Mouse (Mus musculus): ENCODE measurements at regions not wholly inside any gene's neighbourhood (a gene's known extent, or its start where the extent isn't known, plus 50 kb on each side); places are given as distances from the start of the nearest gene placed in this dataset.

DNA sequence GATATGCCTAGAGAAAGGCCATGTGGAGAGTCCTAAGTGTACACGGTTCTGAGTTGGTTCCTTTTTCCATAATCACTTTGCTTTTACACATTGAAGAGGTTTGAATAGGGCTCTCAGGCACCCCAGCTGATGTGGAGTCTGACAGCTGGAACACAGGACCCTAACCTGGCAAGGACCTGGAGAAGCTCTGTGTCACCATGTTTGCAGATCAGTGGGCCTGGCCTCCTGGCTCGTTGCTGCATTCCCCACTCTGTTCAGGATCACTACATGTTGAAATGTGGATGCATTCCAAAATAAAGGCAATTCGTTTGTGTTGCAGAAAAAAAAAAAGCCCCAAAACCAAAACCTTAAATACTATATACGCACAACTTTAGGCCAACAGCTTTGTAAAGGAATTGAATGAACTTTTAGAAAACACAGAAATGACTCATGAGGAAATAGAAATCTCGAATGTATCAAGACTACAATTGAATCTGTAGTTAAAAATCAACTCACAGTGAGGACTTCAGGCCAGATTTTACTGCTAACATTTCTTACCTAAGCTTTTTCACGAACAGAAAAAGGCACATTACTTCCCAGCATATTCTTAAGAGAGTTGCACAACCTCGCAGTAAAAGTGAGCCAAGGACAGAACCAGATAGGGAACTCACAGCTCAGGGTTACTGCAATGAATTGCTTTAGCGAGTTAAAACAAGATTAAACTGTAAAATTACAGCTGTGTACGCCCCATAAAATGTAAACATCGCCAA lies 109.6 kb upstream of the Phactr1 start:
- intact Hi-C loops (cut with DNase I), result no loop called here
- no peak for DNase-seq (ENCODE audit: extremely low spot score in 1 of 2, low spot score in 2 of 2)

DNA sequence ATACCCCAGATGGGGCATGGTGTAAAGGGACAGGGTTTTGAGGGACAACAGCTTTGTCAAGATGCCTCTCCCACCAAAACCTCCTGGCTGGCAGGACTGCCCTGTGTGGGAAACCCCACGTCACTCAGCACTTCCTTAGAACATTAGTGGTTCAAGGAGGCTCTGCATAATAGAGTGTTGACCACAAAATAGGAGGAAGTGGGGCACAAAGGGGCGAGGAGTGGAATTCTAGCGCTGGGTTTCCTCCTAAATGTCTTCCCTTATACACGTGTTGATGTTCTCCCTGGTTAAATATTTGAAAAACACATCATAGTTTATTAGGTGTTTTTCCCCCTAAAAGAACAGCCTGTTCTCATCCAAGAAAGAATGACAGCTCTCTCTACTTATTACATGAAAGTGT lies 106.2 kb upstream of the Phactr1 start:
- DNase-seq (ENCODE audit: extremely low spot score in 1 of 2, low spot score in 2 of 2), result no peak
- intact Hi-C loops (cut with DNase I), result no loop called here

DNA sequence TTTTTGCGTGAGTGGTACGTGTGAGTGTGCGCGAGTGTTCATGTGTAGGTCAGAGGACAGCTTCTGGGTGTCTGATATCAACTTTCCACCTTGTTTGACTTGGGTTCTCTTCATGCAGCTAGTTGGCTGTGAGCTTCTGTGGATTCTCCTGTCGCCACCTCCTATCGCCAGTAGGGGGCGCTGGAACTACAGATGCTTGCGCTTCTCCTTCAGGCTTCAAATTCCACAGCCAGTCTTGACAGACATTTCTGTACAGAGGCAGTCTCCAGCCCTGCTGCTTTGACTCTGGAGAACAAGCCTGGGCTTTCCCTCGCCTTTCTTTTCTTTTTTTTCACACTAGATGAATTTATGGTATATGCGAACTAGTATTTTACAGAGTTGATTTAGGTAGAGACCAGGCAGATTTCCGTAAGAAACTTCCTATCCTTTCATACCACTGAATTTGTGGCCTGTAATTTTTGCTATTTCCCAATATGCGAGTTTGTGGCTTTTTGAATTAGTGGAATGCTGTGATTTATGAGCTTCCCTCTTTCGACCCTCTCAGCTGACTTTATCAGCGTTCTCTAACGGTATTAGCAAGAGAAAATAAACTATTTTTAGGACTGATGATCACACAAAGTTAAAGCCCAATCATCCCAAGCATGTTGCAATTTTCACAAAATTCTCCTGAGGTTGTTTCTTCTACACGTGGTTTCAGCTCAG lies 104.5 kb upstream of the Phactr1 start:
- DNase-seq (ENCODE audit: extremely low spot score in 1 of 2, low spot score in 2 of 2), result peak; percentile 76 to 86
- intact Hi-C loops (cut with DNase I), result no loop called here

DNA sequence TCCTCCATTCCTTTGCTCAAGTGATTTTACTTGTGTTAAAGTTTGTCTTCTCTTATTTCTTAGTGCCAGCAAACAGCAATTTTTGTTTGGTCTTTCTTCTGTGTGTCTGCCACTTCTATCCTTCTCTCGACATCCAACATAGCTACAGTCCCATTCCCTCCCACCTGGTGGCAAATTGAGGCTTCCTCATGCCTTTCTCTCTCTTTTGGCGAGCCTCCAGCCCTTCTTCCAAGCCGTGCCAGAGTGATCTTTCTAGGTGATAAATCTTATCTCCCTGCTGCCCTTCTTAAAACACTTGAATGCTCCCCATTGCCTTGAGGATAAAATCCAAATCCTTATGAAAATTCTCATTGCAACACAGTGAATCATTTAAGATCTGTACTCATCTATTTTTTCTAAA lies 101.0 kb upstream of the Phactr1 start:
- intact Hi-C loops (cut with DNase I), result no loop called here

DNA sequence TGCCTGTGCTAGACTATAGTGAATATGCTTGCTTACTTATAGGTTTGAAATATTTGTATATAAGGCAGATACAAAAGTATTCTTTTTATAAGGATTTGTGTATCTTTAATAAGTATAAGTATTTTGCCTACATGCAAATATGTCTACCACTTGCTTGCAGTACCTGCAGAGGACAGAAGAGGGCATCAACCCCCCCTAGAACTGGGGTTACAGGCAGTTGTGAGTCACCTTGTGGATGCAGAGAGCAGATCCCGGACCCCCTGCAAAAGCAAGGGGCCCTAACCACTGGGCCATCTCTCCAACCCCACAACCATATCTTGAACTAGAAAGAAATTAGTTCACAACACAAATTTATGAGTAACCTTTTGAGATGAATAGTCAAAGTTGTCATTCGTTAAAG lies 91.3 kb upstream of the Phactr1 start:
- intact Hi-C loops (cut with DNase I), result loop anchor here (5.0 kb wide), 1 partner anchor 287 kb away; the partner anchor contains the start of gene Edn1
- peak in 1 of 2 experiments; percentile 26 for DNase-seq (ENCODE audit: extremely low spot score in 1 of 2, low spot score in 2 of 2)

More for the DNA sequence above, 101.0 kb upstream of the Phactr1 start:
- DNase-seq (ENCODE audit: extremely low spot score in 1 of 2, low spot score in 2 of 2), result no peak

DNA sequence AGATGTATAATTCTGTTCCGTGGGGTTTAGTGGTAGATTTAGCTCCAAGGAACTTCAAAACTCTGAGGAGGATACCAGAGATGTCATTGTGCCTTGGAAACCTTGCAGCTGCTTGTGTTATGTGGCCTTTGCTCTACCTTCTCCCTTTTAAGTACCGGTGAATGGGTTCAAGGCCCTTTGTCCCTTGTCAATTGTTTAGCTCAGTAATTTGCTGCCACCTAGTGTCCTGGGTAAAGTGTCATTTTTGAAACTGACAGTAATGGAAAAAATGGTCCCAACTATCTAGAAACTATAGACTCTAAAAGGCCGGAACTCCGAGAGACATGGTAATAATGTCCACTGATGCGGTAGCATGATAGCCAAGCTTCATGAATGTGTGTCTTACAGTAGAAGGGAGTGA lies 90.8 kb upstream of the Phactr1 start:
- intact Hi-C loops (cut with DNase I), result loop anchor here (5.0 kb wide), 1 partner anchor 287 kb away; the partner anchor contains the start of gene Edn1
- DNase-seq (ENCODE audit: extremely low spot score in 1 of 2, low spot score in 2 of 2), result no peak

DNA sequence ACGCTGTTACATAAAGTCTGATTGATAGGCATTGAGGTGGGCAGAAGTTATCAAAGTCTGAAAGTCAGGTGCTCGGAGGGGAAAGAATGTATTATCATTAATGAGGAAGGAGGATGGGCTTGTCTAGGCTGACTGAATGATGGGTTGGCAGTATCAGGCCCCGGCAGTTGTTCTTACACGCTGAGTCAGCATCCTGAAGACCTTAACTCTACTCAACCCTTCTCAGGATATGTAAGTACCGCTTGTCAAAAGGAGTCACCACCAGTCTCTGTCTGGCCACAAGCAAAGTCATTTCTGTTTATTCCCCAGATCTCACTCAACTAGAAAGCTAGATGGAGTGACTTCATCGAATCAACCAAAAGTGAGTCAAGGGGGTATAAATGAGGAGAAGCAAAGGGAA lies 90.0 kb upstream of the Phactr1 start:
- no peak for DNase-seq (ENCODE audit: extremely low spot score in 1 of 2, low spot score in 2 of 2)
- intact Hi-C loops (cut with DNase I), result no loop called here

DNA sequence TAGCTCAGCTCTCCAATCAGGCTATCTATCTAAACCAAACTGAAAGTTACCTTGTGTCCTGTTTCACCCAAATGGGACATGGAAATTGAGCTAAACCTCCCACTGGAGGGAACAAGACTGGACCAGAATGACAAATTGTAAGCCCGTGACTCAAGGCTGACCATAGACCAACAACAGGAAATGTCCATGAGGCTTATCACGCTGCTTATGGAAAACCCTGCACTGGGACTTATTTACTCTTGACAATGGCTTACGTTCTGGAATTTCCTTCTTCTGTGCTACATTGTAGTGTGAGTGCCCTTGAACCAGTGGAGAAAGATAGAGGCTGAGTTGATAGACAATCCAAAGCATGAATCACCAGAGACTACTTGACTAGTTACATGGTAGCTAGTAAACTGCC lies 87.5 kb upstream of the Phactr1 start:
- no peak for DNase-seq (ENCODE audit: extremely low spot score in 1 of 2, low spot score in 2 of 2)
- intact Hi-C loops (cut with DNase I), result no loop called here

DNA sequence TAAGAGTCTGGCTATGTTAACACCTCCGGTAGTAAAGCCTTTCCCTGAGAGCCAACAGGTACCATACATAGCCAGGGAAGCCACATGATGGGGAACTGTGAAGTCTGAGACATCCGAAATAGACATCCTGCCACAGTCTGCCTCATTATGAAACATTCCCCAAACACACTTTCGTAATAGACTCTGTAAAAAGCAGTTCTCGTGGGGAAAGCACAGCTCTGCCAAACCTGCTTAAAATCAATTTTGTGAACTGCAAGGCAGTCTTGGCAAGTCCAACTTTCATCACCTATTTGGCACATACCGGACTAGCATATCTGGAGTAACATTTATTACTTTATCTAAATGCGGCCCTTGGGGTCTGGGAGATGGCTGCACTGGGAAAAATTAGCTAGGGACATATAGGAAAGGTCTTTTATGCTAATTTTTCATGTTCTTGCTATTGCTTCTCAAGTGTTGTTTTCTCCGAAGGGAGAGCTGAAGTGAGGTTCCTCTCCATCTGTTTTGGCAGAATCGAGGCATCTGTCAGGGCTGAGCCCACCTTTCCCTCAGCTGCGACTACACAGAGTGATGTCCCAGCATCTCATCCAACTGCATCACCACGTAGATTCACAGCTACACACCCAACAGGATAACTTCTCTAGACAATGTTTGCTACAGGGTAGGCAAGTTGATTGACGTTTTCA lies 86.8 kb upstream of the Phactr1 start:
- intact Hi-C loops (cut with DNase I), result no loop called here
- DNase-seq (ENCODE audit: extremely low spot score in 1 of 2, low spot score in 2 of 2), result peak in 1 of 2 experiments; percentile 24

DNA sequence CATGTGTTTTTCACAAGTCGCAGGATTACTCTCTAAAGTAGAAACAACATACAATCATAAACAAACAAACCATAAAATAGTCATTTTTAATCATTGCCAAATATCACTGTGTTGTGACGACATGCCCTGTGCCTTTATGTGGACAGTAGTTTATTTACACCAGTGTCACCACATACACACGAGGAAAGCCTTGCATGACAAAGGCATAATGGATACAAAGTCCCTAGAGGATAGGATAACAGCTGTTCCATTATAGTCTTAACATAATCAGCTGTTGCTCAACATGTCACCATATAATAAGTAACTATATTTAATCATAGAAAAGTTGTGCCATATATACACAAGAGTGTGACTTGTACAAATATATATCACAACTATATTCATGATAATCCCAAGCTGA lies 85.2 kb upstream of the Phactr1 start:
- intact Hi-C loops (cut with DNase I), result no loop called here
- no peak for DNase-seq (ENCODE audit: extremely low spot score in 1 of 2, low spot score in 2 of 2)

DNA sequence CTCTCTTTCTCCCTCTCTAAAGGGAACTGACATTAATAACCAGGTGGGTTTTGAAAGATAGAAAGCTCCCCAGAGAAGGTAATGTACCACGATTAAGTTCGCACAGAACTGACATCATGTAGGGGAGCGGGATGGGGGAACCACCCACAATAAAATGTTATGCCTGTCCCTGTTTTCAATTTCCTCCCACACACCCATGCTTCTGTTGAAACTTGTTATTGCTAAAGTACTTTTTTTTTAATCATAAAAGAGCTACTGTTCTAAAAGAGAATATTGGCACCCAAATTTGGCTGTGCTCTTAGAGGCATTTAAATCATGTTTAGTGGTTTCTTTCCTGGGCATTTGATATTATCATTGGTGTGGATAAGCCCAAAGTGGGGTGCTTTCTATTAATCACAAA lies 82.6 kb upstream of the Phactr1 start:
- intact Hi-C loops (cut with DNase I), result no loop called here
- no peak for DNase-seq (ENCODE audit: extremely low spot score in 1 of 2, low spot score in 2 of 2)

DNA sequence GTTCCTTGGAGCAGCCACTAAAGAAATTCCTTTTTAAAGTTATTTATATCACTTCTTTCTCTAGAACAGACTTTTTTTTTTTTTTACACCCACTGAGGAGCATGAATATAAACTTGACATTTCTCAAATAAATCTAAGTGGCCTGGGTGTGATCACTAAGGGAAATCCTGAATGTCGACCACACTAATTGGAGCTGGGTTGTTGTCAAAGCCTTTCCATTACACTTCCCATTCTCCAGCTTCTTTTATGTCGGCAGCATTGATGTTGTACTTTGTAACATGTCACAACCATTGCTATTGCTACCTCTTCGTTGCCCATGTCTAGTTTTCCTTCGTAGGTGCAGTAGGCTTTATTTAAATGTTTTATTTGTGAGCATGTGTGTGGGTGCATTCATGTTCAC lies 77.1 kb upstream of the Phactr1 start:
- intact Hi-C loops (cut with DNase I), result no loop called here

DNA sequence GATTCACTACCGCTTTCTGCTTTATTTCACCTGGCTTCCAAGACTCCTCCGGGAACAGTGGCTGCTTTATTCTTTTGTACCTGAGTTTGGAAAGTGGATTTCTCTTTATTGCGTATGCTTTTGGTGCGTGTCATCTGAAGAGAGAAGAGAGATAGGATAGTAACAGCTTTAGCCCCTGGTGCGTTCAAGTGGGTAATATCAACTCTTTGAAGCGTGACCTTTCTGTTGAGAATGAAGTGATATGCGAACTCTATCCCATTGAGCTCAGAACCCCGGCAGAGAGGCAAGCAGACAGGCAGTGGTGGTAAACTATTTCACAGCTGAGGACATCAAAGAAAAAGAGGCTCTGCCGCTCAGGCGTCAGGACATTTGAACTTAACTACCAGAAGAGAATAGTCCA lies 72.7 kb upstream of the Phactr1 start:
- DNase-seq (ENCODE audit: extremely low spot score in 1 of 2, low spot score in 2 of 2), result no peak

More for the DNA sequence above, 77.1 kb upstream of the Phactr1 start:
- no peak for DNase-seq (ENCODE audit: extremely low spot score in 1 of 2, low spot score in 2 of 2)

DNA sequence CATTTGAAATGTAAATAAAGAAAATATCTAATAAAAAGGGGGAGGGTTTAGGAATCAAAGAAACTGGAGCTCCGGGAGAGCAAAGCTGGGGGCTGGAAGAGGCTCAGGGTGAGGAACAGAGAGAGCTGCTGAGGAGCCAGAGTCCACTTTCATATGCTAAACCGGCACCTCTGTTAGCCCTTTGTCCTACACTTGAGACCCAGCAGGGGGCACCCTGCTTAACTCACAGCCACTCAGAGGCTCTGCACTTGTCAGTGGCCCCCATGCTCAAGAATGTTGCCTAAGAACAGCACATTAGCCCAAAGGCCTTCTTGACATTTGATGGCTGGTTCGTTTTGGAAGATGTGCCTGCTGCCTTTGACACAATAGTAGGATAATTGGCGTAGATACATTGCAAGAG lies 71.5 kb upstream of the Phactr1 start:
- intact Hi-C loops (cut with DNase I), result no loop called here
- DNase-seq (ENCODE audit: extremely low spot score in 1 of 2, low spot score in 2 of 2), result no peak

More for the DNA sequence above, 72.7 kb upstream of the Phactr1 start:
- intact Hi-C loops (cut with DNase I), result no loop called here

DNA sequence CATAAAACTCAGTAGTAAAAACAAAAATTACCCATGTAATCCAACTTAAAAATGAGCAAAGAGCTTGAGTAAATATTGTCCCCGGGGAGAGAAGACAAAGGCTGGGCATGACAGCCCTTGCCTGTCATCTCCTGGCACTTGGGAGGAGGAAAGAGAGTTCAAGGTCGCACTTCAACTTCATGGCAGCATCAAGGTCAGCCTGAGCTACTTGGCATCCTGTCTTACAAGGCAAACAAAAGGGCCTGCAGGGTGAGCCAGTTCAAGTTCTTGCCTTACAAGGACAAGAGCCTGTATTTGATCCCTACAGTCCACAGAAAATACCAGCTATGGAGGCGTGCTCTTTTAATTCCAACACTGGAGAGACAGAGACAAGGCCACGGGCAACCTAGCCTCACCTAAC lies 67.1 kb upstream of the Phactr1 start:
- DNase-seq (ENCODE audit: extremely low spot score in 1 of 2, low spot score in 2 of 2), result no peak
- intact Hi-C loops (cut with DNase I), result no loop called here

DNA sequence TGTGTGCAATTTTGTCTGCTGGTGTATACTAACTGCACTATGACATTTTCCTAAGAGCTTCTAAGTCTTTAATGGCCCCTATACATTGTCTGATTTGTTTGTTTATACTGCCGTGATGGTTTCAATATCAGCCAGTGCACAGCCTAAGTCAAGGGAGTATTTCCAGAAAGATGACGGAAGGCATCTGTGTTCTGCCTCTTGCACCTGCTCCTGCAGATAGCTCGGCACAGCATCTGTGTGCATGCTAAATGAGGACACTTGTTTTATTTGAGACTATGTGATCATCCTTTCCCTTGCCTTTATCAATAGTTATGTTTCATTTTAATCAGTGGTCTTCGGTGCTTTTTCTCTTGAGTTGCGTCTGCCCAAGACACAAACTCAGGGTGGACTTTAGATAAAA lies 64.6 kb upstream of the Phactr1 start:
- no peak for DNase-seq (ENCODE audit: extremely low spot score in 1 of 2, low spot score in 2 of 2)
- intact Hi-C loops (cut with DNase I), result no loop called here

DNA sequence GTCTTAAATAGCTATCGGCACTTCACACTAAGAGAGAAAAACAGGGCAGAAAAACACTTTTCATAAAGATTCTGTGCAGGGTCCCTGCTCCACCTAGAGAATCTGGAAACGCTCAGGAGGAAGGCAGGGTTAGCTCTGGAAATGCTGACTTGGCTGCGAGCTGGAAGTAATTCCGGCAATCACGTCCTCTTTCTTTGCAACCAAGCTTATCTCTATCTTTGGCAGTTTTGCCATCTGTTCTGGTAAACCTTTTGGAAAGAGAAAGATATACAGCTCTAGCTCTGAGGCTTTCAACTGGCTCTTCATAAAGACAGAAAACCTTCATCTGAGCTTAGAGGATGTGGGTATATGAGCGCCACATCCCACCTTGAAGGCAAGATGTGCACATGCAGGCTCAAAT lies 63.2 kb upstream of the Phactr1 start:
- intact Hi-C loops (cut with DNase I), result no loop called here
- DNase-seq (ENCODE audit: extremely low spot score in 1 of 2, low spot score in 2 of 2), result peak in 1 of 2 experiments; percentile 32

DNA sequence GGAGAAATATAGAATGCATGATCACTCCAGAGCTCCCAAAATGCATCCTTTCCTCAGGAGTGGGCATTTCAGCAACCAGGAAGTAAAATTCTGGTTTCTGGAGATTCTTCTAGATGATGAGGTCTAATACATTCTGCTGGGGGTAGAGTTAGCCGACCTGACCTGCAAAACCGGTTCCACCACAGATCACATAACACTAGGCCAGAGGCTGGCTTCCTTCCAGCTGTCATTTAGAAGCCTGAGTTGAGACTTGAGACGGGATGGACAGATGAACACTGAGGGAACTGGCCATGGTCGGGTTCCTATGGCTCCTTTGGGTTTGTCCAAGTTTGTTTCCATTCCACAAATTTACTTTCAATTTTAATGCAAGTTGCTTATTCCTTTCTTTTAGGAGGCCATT lies 62.6 kb upstream of the Phactr1 start:
- no peak for DNase-seq (ENCODE audit: extremely low spot score in 1 of 2, low spot score in 2 of 2)
- intact Hi-C loops (cut with DNase I), result no loop called here

DNA sequence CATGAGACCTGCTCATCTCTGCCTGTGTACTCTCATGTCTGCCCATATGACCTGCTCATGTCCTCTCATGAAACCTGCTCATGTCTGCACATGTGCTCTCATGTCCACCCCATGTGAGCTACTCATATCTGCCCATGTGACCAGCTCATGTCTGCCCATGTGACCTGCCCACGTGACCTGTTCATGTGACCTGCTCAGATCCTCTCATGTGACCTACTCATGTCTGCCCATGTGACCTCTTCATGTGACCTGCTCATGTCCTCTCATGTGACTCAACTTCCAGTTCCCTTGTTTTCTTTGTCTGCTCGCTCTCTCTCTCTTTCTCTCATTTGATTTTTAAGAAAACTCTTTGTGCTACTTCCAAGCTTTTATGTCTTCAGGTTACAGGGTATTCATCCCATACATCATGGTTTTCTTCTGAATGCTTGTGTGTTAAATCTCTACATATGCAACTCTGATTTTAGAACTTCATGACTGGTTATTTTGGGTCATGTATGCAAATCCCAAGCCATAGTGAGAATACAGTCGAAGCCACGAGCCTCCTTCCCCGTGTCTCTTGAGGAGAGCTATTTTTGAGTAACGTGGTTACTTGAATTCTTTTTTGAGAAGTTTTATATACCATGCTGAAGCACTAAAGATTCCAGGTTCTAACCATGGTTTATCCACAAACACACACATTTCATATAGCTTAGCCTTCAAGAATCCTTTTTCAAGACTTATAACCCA lies 60.7 kb upstream of the Phactr1 start:
- intact Hi-C loops (cut with DNase I), result loop anchor here (5.0 kb wide), 1 partner anchor 173 kb away; no protein-coding TSS in a partner anchor
- DNase-seq (ENCODE audit: extremely low spot score in 1 of 2, low spot score in 2 of 2), result peak in 1 of 2 experiments; percentile 15
